Mouse (Mus musculus): ENCODE results near the gene Psmd5. TPM values are rescaled to one million over a fixed set of nuclear protein-coding genes. Genes with fewer than 3 reads are reported as not detected.
"Not testable (repeated sequence)": the region's sequence is repeated elsewhere in the genome, so short reads cannot be mapped to it uniquely, and the experiment has no call there.

Psmd5 gene
- polyA plus RNA-seq, 1 experiment: 3.4 TPM

DNA sequence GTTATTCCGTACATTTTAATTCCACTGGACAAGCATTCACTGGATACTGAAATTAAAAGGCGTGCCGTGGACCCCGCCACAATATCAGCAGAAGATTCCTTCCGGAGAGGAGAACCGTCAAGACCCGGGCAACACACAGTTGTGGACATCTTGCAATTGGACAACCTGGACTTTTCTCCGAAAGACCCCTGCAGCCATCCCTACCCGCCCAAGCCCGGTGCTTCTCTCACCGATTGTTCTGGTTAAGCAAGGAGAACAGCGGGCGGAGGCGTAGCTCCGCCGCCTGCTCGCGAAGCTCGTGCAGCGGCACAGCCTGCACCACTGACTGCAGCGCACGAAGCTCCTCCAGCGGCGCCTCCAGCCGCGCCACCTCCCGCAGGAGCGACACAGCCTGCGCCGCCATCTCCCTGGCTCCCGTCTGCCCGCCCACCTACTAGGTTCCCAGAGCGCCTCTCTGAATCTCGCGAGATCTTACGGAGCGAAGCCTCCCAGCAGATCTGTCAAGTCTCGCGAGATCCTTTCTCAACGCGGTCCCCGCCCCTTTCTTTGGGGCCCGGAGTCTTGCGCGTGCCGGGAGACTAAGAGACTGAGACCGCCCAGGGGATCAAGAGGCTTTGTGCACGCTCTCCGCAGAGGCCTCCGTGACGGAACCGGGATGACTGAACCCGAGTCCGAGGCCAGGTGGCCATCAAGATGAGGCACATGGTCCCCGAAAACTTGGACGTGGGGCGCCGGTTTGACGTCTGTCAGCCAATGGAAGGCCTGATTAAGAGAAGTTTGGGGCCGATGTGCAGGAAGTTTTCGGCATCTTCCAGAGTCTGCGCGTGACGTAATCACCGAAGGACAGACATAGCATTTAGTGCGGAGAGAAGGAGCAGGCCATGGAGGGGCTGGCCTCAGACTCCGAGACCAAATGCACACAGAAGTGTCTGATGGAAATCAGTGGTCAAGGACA, 4.0 kb downstream of the Psmd5 start:
- H3K4me3 ChIP-seq (replicated peaks): peak overlapping the region; percentile 97
- H3K36me3 ChIP-seq (replicated peaks; ENCODE audit: low read length): peaks cover 23% of the 10 kb centered on the region
- TF ChIP-seq GATA1 (IDR thresholded peaks at IDR 0.05; ENCODE audit: borderline replicate concordance, low read length) (no peak), FLI1 (IDR thresholded peaks at IDR 0.05; ENCODE audit: low read length) (no peak)
- no peaks in the 10 kb centered on the region for H3K9me3 ChIP-seq
- H3K27me3 ChIP-seq (replicated peaks): peaks cover 9% of the 10 kb centered on the region
- peaks cover 47% of the 10 kb centered on the region for H3K4me1 ChIP-seq

DNA sequence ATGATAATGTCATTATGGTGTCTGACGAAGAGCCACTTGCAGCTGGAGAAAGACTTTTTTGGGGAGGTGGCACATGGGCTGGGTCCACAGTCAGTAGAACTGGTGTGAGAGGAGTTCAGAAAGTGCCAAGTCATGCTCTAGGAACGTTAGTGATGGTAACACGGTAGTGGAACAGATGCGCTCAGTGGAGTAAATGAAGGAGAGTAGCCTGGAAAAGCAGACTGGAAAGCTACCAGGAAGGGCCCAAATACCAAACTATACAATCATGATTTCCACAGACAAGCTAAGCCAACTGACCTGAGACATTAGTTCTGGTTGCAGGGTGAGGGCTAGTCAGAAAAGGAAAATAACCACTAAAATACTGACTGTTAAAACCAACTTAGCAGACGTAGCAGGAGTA, 5.1 kb downstream of the Psmd5 start:
- Histone ChIP-seq H3K36me3 (replicated peaks; ENCODE audit: low read length) (peaks cover 35% of the 10 kb centered on the region), H3K27me3 (replicated peaks) (peaks cover 6% of the 10 kb centered on the region), H3K4me3 (replicated peaks) (peak overlapping the region; percentile 97), H3K9me3 (no peaks in the 10 kb centered on the region), H3K4me1 (peaks cover 45% of the 10 kb centered on the region)
- TF ChIP-seq GATA1 (IDR thresholded peaks at IDR 0.05; ENCODE audit: borderline replicate concordance, low read length): no peak
- no peak for TF ChIP-seq FLI1 (IDR thresholded peaks at IDR 0.05; ENCODE audit: low read length)

DNA sequence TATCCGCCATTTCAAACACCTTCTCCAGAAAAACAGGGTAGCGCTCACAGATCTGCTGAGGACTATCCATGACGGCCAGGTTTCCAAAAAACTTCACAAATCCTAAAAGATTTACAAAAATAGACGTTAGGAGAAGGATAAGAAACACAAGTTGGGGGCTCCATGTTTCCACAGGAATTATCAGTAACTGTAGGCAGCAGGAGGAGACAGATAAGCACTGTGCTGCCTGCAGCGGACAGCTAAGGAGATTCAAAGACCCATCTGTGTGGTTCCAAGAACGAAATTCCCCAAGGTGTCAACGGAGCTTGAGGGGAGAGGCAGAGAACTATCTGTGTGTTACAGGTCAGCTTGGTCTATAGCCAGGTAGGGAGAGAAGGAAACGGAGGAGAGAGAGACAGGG, 17.0 kb downstream of the Psmd5 start:
- TF ChIP-seq GATA1 (IDR thresholded peaks at IDR 0.05; ENCODE audit: borderline replicate concordance, low read length): no peak
- no peak for TF ChIP-seq FLI1 (IDR thresholded peaks at IDR 0.05; ENCODE audit: low read length)
- Histone ChIP-seq H3K4me1 (0 out of 2 replicates have a peak, but pooled peaks cover 2% of the 10 kb centered on the region), H3K27me3 (replicated peaks) (no peaks in the 10 kb centered on the region), H3K36me3 (replicated peaks; ENCODE audit: low read length) (peaks cover 91% of the 10 kb centered on the region), H3K9me3 (no peaks in the 10 kb centered on the region), H3K4me3 (replicated peaks) (no peak overlapping the region)

DNA sequence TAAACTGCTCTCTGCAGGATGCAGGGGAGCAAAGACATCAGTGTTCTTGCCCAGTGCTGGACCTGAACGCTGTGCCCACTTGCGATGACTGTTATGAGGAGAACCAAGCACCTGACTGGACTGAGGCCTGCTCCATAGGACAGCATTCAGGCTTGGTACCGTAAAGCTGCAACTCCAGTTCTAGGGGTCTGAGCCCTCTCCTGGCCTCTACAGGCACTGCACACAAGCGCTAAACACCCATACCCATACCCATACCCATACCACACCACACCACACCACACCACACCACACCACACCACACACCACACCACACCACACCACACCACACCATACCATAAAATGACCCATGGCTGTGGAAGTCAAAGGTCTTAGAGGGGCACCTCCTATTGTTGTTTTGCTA, 19.5 kb downstream of the Psmd5 start:
- Histone ChIP-seq H3K4me1 (0 out of 2 replicates have a peak, but pooled peaks cover 2% of the 10 kb centered on the region), H3K36me3 (replicated peaks; ENCODE audit: low read length) (peaks cover 96% of the 10 kb centered on the region), H3K27me3 (replicated peaks) (no peaks in the 10 kb centered on the region), H3K4me3 (replicated peaks) (no peak overlapping the region), H3K9me3 (no peaks in the 10 kb centered on the region)
- no peak for TF ChIP-seq FLI1 (IDR thresholded peaks at IDR 0.05; ENCODE audit: low read length)
- no peak for TF ChIP-seq GATA1 (IDR thresholded peaks at IDR 0.05; ENCODE audit: borderline replicate concordance, low read length)

DNA sequence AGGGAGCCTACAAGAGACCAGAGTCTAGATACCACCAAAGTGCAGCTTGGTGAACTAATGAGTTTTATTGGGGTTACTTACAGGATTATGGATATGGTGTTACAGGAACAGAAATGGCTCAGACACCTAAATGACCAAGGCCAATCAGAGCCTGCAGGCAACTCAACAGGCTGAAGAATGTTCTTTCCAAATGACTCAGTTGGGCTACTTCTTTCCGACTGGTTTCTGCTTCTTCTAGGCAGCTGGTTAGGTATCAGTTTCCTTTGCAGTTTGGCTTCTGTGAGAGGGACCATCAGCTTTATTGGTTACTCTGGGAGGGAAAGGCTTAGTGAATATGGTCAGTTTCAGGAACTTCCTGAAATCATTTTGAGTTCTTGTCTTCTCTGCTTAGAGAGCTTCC, 27.1 kb downstream of the Psmd5 start:
- Histone ChIP-seq H3K4me1 (no peaks in the 10 kb centered on the region), H3K9me3 (peaks cover 12% of the 10 kb centered on the region), H3K4me3 (replicated peaks) (no peak overlapping the region), H3K27me3 (replicated peaks) (no peaks in the 10 kb centered on the region), H3K36me3 (replicated peaks; ENCODE audit: low read length) (peaks cover 45% of the 10 kb centered on the region)
- TF ChIP-seq FLI1 (IDR thresholded peaks at IDR 0.05; ENCODE audit: low read length) (no peak), GATA1 (IDR thresholded peaks at IDR 0.05; ENCODE audit: borderline replicate concordance, low read length) (no peak)

DNA sequence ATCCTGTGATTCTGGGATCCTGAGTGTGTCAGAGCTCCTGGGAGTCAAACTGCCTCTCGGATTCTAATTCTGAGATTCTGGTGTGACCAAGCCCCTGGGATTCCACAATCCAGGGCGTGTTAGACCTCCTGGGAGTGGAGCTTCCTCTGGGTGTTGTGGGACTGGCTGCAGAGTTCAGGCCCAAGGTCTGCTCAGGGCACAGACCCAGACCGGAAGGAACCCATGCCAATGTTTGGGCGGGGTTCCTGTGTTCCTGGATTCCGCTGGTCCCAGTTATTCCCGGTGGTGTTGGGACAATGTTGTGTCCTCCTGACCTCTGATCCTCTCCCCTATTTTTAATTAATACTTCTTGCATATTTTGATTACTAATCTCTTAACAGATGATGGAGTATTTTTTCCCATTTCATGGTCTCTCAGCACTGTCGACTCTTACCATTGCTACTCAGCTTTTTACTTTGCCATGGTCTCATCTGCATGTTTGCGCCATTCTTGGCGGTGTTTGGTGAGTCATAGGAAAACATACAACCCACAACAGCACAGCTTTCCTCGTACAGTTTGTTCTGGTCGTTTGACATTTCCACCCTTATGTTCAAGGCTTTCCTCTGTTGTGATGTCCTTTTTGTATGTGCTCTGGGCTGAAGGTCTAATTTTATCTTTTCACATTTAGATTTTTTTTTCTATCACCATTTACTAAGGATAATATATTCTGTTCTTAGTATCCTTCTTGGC, 31.4 kb downstream of the Psmd5 start:
- no peak for TF ChIP-seq GATA1 (IDR thresholded peaks at IDR 0.05; ENCODE audit: borderline replicate concordance, low read length)
- TF ChIP-seq FLI1 (IDR thresholded peaks at IDR 0.05; ENCODE audit: low read length): no peak

DNA sequence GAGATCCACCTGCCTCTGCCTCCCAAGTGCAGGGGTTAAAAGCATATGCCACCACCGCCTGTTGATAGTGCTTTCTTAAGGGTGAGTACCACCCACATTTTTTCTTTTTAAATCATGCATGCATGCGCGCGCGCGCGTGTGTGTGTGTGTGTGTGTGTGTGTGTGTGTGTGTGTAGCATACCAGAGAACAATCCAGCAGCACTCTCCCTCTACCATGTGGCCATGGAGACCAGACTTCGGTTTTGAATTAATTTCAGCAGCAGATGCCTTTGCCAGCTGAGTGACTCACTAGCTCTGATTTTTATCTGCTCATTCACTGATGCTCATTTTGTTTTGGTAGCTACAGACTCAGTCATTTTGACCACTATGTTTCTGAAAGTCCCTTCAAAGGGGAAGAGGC, 33.1 kb downstream of the Psmd5 start:
- TF ChIP-seq FLI1 (IDR thresholded peaks at IDR 0.05; ENCODE audit: low read length) (no peak), GATA1 (IDR thresholded peaks at IDR 0.05; ENCODE audit: borderline replicate concordance, low read length) (no peak)
- Histone ChIP-seq H3K36me3 (replicated peaks; ENCODE audit: low read length) (no peaks in the 10 kb centered on the region), H3K4me1 (no peaks in the 10 kb centered on the region), H3K27me3 (replicated peaks) (peaks cover 4% of the 10 kb centered on the region), H3K4me3 (replicated peaks) (no peak overlapping the region), H3K9me3 (no peaks in the 10 kb centered on the region)

More for the DNA sequence above, 31.4 kb downstream of the Psmd5 start:
- peaks cover 12% of the 10 kb centered on the region for H3K9me3 ChIP-seq
- H3K4me1 ChIP-seq: no peaks in the 10 kb centered on the region
- H3K27me3 ChIP-seq (replicated peaks): peaks cover under 1% of the 10 kb centered on the region
- no peak overlapping the region for H3K4me3 ChIP-seq (replicated peaks)
- peaks cover 7% of the 10 kb centered on the region for H3K36me3 ChIP-seq (replicated peaks; ENCODE audit: low read length)

DNA sequence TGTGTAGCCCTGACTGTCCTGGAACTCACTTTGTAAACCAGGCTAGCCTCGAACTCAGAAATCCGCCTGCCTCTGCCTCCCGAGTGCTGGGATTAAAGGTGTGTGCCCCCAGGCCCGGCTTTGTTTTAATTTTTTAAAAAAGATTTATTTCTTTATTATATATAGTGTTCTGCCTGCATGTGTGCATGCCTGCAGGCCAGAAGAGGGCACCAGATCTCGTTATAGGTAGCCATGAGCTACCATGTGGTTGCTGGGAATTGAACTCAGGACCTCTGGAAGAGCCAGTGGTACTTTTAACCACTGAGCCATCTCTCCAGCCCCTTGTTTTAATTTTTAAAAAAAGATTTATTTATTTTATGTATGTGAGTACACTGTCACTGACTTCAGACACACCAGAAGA, 34.6 kb downstream of the Psmd5 start:
- not testable (repeated sequence) for H3K9me3 ChIP-seq; H3K4me1 ChIP-seq; H3K36me3 ChIP-seq (replicated peaks; ENCODE audit: low read length); H3K27me3 ChIP-seq (replicated peaks); H3K4me3 ChIP-seq (replicated peaks)

DNA sequence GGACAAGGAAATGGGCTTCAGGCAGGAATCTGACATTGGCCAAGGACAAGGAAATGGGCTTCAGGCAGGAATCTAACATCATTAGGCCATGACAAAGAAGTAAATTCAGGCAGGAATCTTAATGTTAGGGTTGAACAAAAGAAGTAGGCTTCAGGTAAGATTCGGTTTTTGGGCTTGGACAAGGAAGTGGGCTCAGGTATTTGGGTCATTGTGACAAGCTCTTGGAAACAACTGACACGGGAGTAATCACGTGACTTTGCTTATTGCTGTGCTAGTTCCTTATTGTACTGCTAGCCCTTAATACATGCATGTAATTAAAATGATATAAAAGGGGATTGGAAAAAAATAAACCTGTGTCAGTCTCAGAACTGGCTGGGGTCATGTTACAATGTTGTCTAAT, 39.1 kb downstream of the Psmd5 start:
- Histone ChIP-seq H3K4me1 (no peaks in the 10 kb centered on the region), H3K4me3 (replicated peaks) (no peak overlapping the region), H3K36me3 (replicated peaks; ENCODE audit: low read length) (no peaks in the 10 kb centered on the region), H3K9me3 (peaks cover 5% of the 10 kb centered on the region; the same call in 1 of the 2 replicates), H3K27me3 (replicated peaks) (peaks cover 4% of the 10 kb centered on the region)
- TF ChIP-seq GATA1 (IDR thresholded peaks at IDR 0.05; ENCODE audit: borderline replicate concordance, low read length) (no peak), FLI1 (IDR thresholded peaks at IDR 0.05; ENCODE audit: low read length) (no peak)

DNA sequence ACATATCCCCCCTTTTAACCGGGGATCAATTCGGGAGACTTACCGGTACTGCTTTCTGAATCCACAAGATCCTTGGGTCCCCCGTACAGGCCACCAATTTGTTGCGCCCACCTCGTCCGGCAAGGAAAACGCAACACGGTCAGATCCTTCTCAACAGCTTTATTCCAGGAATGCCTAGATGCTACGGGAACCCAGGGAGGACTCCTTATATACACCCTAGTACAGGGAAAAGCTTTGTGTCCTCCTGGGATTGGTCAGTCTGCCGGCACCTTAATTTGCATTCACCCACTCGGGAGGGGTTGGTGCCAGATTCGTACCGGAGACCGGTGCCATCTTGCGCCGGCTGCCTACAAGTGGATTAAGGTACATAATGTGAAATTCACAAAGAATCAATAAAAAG, 41.1 kb downstream of the Psmd5 start:
- H3K4me3 ChIP-seq (replicated peaks): no peak overlapping the region
- no peak for TF ChIP-seq FLI1 (IDR thresholded peaks at IDR 0.05; ENCODE audit: low read length)
- no peak for TF ChIP-seq GATA1 (IDR thresholded peaks at IDR 0.05; ENCODE audit: borderline replicate concordance, low read length)

DNA sequence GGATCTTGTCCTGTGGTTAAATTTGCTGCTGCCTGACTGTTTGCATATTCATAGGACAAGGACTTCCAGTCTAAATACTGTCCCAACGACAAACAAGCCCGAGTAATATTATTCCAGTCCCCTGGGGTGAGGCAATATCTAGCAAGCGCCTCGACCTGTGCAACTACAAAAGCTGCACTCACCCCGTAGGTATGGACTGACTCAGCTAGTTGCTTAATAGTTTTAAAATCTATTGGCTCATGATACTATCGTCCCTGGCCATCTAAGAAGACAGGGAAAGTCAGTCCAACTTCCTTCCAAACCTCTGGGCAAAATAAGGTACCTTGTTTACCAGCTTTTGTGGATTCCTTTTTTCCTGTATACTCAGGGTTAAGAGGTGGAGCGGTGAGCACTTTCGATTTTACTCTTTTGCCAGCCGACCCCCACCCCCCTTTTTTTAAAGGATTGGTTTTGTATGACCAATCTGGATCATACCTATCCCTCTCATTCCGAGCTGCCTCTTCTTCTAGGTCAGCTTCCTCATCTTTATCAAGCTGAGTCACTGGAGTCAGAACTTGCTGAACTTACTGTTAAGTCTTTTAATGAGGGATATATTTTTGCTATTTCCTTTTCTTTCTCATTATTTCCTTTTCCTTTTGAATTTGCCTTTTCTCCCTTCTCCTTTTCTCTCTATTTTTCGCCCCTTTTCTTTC, 41.9 kb downstream of the Psmd5 start, which contains the start of gene Gm34653:
Gene Gm34653, plus strand, starts transcription at position 242 of the 692 bp plus-strand sequence.
- not testable (repeated sequence) for H3K36me3 ChIP-seq (replicated peaks; ENCODE audit: low read length); H3K27me3 ChIP-seq (replicated peaks); H3K4me3 ChIP-seq (replicated peaks); H3K4me1 ChIP-seq
- peaks cover 23% of the 10 kb centered on the region for H3K9me3 ChIP-seq

More for the DNA sequence above, 41.1 kb downstream of the Psmd5 start:
- Histone ChIP-seq H3K9me3 (peaks cover 23% of the 10 kb centered on the region), H3K36me3 (replicated peaks; ENCODE audit: low read length) (no peaks in the 10 kb centered on the region), H3K27me3 (replicated peaks) (peaks cover 4% of the 10 kb centered on the region), H3K4me1 (no peaks in the 10 kb centered on the region)

DNA sequence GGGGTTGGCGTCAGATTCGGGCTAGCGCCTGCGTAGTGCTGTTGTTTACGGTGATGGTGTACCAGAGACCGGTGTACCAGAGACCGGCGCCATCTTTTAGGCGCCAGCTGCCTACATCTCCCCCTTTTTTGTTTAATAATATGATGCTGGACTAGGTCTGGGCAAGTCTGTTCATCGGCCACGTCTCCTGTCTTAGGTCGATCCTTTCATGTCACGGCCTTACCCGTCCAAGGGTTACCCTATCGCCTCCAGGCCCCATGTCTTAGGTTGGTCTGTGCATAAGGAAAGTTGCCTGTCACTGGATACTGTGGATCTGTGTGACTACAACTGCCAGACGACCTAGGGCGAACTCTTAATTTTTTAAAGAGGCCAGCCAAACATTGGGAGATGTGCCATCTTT, 44.7 kb downstream of the Psmd5 start:
- not testable (repeated sequence) for H3K4me1 ChIP-seq; H3K36me3 ChIP-seq (replicated peaks; ENCODE audit: low read length); H3K4me3 ChIP-seq (replicated peaks); H3K27me3 ChIP-seq (replicated peaks)
- peaks cover 18% of the 10 kb centered on the region for H3K9me3 ChIP-seq
